Comparison of ENCODE assay signal across 10 mouse cellular contexts in genomic region chr8:12394385-12395000, GRCm38 (mm10). TPM values are rescaled to one million over a fixed set of nuclear protein-coding genes. Genes with fewer than 3 reads are reported as not detected.
A peak's percentile ranks its signal among the peaks of the same experiment; 100 is the strongest.
DNase-seq lines count a peak whose midpoint lies in the region; ATAC-seq and TF ChIP-seq lines count a peak whose summit lies in the region.
"Had no signal": no experiment of that assay in that cellular context is flagged by ENCODE, and none has a peak within 500 bp of the region (broad histone marks: within the 10 kb centered on the region; RNA-seq: fewer than 3 reads in every experiment).

No protein-coding gene starts in this region.

- H3K27ac ChIP-seq in heart, embryonic 15.5 days, result no peak overlapping the region
- H3K27ac ChIP-seq in heart, adult 2 months, result no peak overlapping the region
- peak overlapping the region; percentile 73 for H3K27ac ChIP-seq in embryonic facial prominence, embryonic 10.5 days (replicated peaks)
- peak overlapping the region; percentile 69 for H3K27ac ChIP-seq in hindbrain, embryonic 14.5 days
- H3K27ac ChIP-seq in midbrain, embryonic 14.5 days (replicated peaks; ENCODE audit: low read depth, low read length), result peak overlapping the region; percentile 67

- H3K36me3 ChIP-seq in heart, embryonic 15.5 days, result no peaks in the 10 kb centered on the region
- no peaks in the 10 kb centered on the region for H3K36me3 ChIP-seq in heart, adult 2 months (ENCODE audit: control insufficient read depth, insufficient read depth, low read length)
- no peaks in the 10 kb centered on the region; the same call in 1 of the 2 replicates for H3K36me3 ChIP-seq in embryonic facial prominence, embryonic 10.5 days (replicated peaks)
- H3K36me3 ChIP-seq in hindbrain, embryonic 14.5 days (replicated peaks; ENCODE audit: control insufficient read depth, insufficient read depth), result no peaks in the 10 kb centered on the region
- no peaks in the 10 kb centered on the region for H3K36me3 ChIP-seq in midbrain, embryonic 14.5 days (ENCODE audit: control insufficient read depth, insufficient read depth, low read length)

- no peak for DNase-seq in heart, adult 2 months
- peak; percentile 20 for DNase-seq in embryonic facial prominence, embryonic 10.5 days (ENCODE audit: low spot score)
- no peak for DNase-seq in hindbrain, embryonic 14.5 days (ENCODE audit: low spot score)
- DNase-seq in midbrain, embryonic 14.5 days, result no peak
- DNase-seq in spleen, postnatal 4 days (ENCODE audit: low spot score in 2 of 2), result no peak
- DNase-seq in layer of hippocampus, postnatal 25 days (ENCODE audit: extremely low spot score in 1 of 2, low spot score in 1 of 2), result no peak
- no peak for DNase-seq in Muller cell, postnatal 12 days (ENCODE audit: inconsistent ontology term)
- DNase-seq: adrenal gland, postnatal 10 days had no signal

- 2% methylated on average over 22 of the region's 22 CpGs for WGBS in heart, embryonic 15.5 days
- 5% methylated on average over 22 of the region's 22 CpGs for WGBS in heart, adult 2 months
- WGBS in embryonic facial prominence, embryonic 10.5 days, result 1% methylated on average over 22 of the region's 22 CpGs
- 1% methylated on average over 22 of the region's 22 CpGs for WGBS in hindbrain, embryonic 14.5 days
- WGBS in midbrain, embryonic 14.5 days, result under 1% methylated on average over 22 of the region's 22 CpGs

- H3K4me2 ChIP-seq in heart, embryonic 15.5 days, result peak overlapping the region; percentile 71
- peak overlapping the region; percentile 54 for H3K4me2 ChIP-seq in hindbrain, embryonic 14.5 days (replicated peaks)
- peak overlapping the region; percentile 64 for H3K4me2 ChIP-seq in midbrain, embryonic 14.5 days (ENCODE audit: low read length)

- peaks cover 27% of the 10 kb centered on the region for H3K4me1 ChIP-seq in heart, embryonic 15.5 days (replicated peaks)
- H3K4me1 ChIP-seq in heart, adult 2 months (ENCODE audit: control insufficient read depth, insufficient read depth, low read length), result no peaks in the 10 kb centered on the region
- peaks cover 27% of the 10 kb centered on the region for H3K4me1 ChIP-seq in embryonic facial prominence, embryonic 10.5 days
- peaks cover 8% of the 10 kb centered on the region; the same call in 1 of the 2 replicates for H3K4me1 ChIP-seq in hindbrain, embryonic 14.5 days (replicated peaks; ENCODE audit: control insufficient read depth, insufficient read depth, low read length)
- H3K4me1 ChIP-seq in midbrain, embryonic 14.5 days (ENCODE audit: control insufficient read depth, insufficient read depth, low read length), result peaks cover 9% of the 10 kb centered on the region; the same call in 1 of the 2 replicates

- no peaks in the 10 kb centered on the region for H3K9me3 ChIP-seq in heart, embryonic 15.5 days (replicated peaks)
- no peaks in the 10 kb centered on the region for H3K9me3 ChIP-seq in embryonic facial prominence, embryonic 10.5 days
- no peaks in the 10 kb centered on the region for H3K9me3 ChIP-seq in hindbrain, embryonic 14.5 days (ENCODE audit: control insufficient read depth, low read length)
- H3K9me3 ChIP-seq in midbrain, embryonic 14.5 days (ENCODE audit: control insufficient read depth, low read length), result no peaks in the 10 kb centered on the region

- H3K4me3 ChIP-seq in heart, embryonic 15.5 days, result peak overlapping the region; percentile 47
- no peak overlapping the region for H3K4me3 ChIP-seq in heart, adult 2 months
- H3K4me3 ChIP-seq in embryonic facial prominence, embryonic 10.5 days, result peak overlapping the region; percentile 61
- peak overlapping the region; percentile 44 for H3K4me3 ChIP-seq in hindbrain, embryonic 14.5 days (replicated peaks; ENCODE audit: low read length)
- peak overlapping the region; percentile 55 for H3K4me3 ChIP-seq in midbrain, embryonic 14.5 days (replicated peaks; ENCODE audit: low read depth, low read length)

- ATAC-seq in heart, embryonic 15.5 days (replicated peaks; ENCODE audit: insufficient number of reproducible peaks, insufficient read depth, low FRiP score, low read depth), result no peak
- no peak for ATAC-seq in hindbrain, embryonic 14.5 days (ENCODE audit: low FRiP score)
- no peak for ATAC-seq in midbrain, embryonic 14.5 days (ENCODE audit: low FRiP score, low TSS enrichment)

- no peak overlapping the region for H3K9ac ChIP-seq in heart, embryonic 15.5 days
- H3K9ac ChIP-seq in heart, adult 2 months (ENCODE audit: low read depth, low read length), result no peak overlapping the region
- peak overlapping the region; percentile 31; the same call in 1 of the 2 replicates for H3K9ac ChIP-seq in hindbrain, embryonic 14.5 days
- H3K9ac ChIP-seq in midbrain, embryonic 14.5 days (replicated peaks; ENCODE audit: low read length), result peak overlapping the region; percentile 26; the same call in 1 of the 2 replicates

- H3K79me2 ChIP-seq in heart, adult 2 months (replicated peaks; ENCODE audit: control insufficient read depth, insufficient read depth, low read length), result no peaks in the 10 kb centered on the region

- peaks cover 97% of the 10 kb centered on the region for H3K27me3 ChIP-seq in heart, embryonic 15.5 days
- H3K27me3 ChIP-seq in heart, adult 2 months (ENCODE audit: control insufficient read depth, insufficient read depth, low read length), result peaks cover 45% of the 10 kb centered on the region
- peaks cover 100% of the 10 kb centered on the region for H3K27me3 ChIP-seq in embryonic facial prominence, embryonic 10.5 days (replicated peaks; ENCODE audit: low read depth, poor library complexity, severe bottlenecking)
- H3K27me3 ChIP-seq in hindbrain, embryonic 14.5 days (ENCODE audit: control insufficient read depth, insufficient read depth, low read length), result peaks cover 75% of the 10 kb centered on the region
- peaks cover 38% of the 10 kb centered on the region for H3K27me3 ChIP-seq in midbrain, embryonic 14.5 days (ENCODE audit: control insufficient read depth, insufficient read depth, low read length)

- no peak for TF ChIP-seq POLR2A in heart, adult 2 months (IDR thresholded peaks at IDR 0.05; ENCODE audit: insufficient read depth, low read depth, low read length)

- intact Hi-C loops in heart, adult 2 months (cut with DNase I), result no loop called here

- TF ChIP-seq CTCF in heart, adult 2 months (IDR thresholded peaks at IDR 0.05), result no peak

- TF ChIP-seq EP300 in heart, adult 2 months (IDR thresholded peaks at IDR 0.05; ENCODE audit: insufficient read depth, low read depth, low read length), result no peak

RNA-seq across cellular contexts. Expression of gene Sox1, which starts 0.6 kb away (rescaled TPM):
- polyA plus RNA-seq in heart, embryonic 15.5 days (2015; fragmentation: Nextera tagmentation; extraction: Ambion mirVana), result not detected in 2 replicates
- total RNA-seq in heart, adult 2 months (2021), result not detected
- not detected in 2 replicates for polyA plus RNA-seq in heart, adult 2 months (2012; rRNA removed)
- polyA plus RNA-seq in embryonic facial prominence, embryonic 10.5 days (2016; fragmentation: Nextera tagmentation; extraction: Ambion mirVana), result 1.0 and 1.1 TPM in 2 replicates
- polyA plus RNA-seq in hindbrain, embryonic 14.5 days (2014; fragmentation: Nextera tagmentation; extraction: Ambion mirVana), result 1.9 and 2.5 TPM in 2 replicates
- 3.4 and 3.8 TPM in 2 replicates for polyA plus RNA-seq in midbrain, embryonic 14.5 days (2014; fragmentation: Nextera tagmentation; extraction: Ambion mirVana)
- total RNA-seq in layer of hippocampus, postnatal 25 days (2021), result 10 to 100 TPM; 10.8 to 11.6 TPM
- total RNA-seq: adrenal gland, postnatal 10 days; megakaryocyte-erythroid progenitor cell, adult 5-6 weeks had no signal

Comparison
In these comparisons a context has a peak if more than half of its experiments do, and no peak if none do; other contexts are left out.
1. H3K27ac ChIP-seq: peak in embryonic facial prominence, embryonic 10.5 days (single experiment), hindbrain, embryonic 14.5 days (single experiment) and midbrain, embryonic 14.5 days (single experiment); none in heart, embryonic 15.5 days (single experiment) and heart, adult 2 months (single experiment).
2. H3K9ac ChIP-seq: peak in hindbrain, embryonic 14.5 days (single experiment) and midbrain, embryonic 14.5 days (single experiment); none in heart, embryonic 15.5 days (single experiment) and heart, adult 2 months (single experiment).
3. Peak in every context shown above with its lines, with median percentiles within 50 percentile points of each other: H3K4me2 ChIP-seq.